Mouse (Mus musculus): Measurements from ENCODE around the gene 4921517D22Rik.

The 4921517D22Rik gene

GRCm38 (mm10) chr13:59661387-59661786, 32.5 kb downstream of the 4921517D22Rik start:
- CTCF ChIA-PET: no interaction called here

- CTCF ChIA-PET: no interaction called here
Observed at GRCm38 (mm10) chr13:59660371-59660770, 33.5 kb downstream of the 4921517D22Rik start.

- CTCF ChIA-PET: no interaction called here
Observed at GRCm38 (mm10) chr13:59657781-59658180, 36.1 kb downstream of the 4921517D22Rik start.

- CTCF ChIA-PET: interaction anchor here (0.6 kb wide), 1 partner anchor 11 kb away, joined by 4 read pairs; no protein-coding TSS in a partner anchor
Observed at GRCm38 (mm10) chr13:59656975-59657388, 36.9 kb downstream of the 4921517D22Rik start.

- CTCF ChIA-PET: interaction anchor here (0.6 kb wide), 2 partner anchors 10 to 135 kb away, joined by 4 to 6 read pairs; no protein-coding TSS in a partner anchor
Observed at GRCm38 (mm10) chr13:59656316-59656832, 37.5 kb downstream of the 4921517D22Rik start.

- CTCF ChIA-PET: interaction anchor here (0.6 kb wide), 2 partner anchors 21 to 135 kb away, joined by 4 to 6 read pairs; no protein-coding TSS in a partner anchor
Observed at GRCm38 (mm10) chr13:59655718-59656315, 38.1 kb downstream of the 4921517D22Rik start.

- CTCF ChIA-PET: no interaction called here
Observed at GRCm38 (mm10) chr13:59654465-59654864, 39.4 kb downstream of the 4921517D22Rik start.

GRCm38 (mm10) chr13:59653136-59653535, 40.8 kb downstream of the 4921517D22Rik start:
- CTCF ChIA-PET: interaction anchor here (0.5 kb wide), 1 partner anchor 135 kb away, joined by 3 read pairs; no protein-coding TSS in a partner anchor

- CTCF ChIA-PET: no interaction called here
Observed at GRCm38 (mm10) chr13:59652651-59653050, 41.3 kb downstream of the 4921517D22Rik start.

- CTCF ChIA-PET: no interaction called here
Observed at GRCm38 (mm10) chr13:59649781-59650180, 44.1 kb downstream of the 4921517D22Rik start.

- CTCF ChIA-PET: no interaction called here
Observed at GRCm38 (mm10) chr13:59648598-59648997, 45.3 kb downstream of the 4921517D22Rik start.

- CTCF ChIA-PET: interaction anchor here (0.9 kb wide), 1 partner anchor 13 kb away, joined by 3 read pairs; no protein-coding TSS in a partner anchor
Observed at GRCm38 (mm10) chr13:59647484-59647883, 46.4 kb downstream of the 4921517D22Rik start.

GRCm38 (mm10) chr13:59646674-59647244, 47.1 kb downstream of the 4921517D22Rik start:
- CTCF ChIA-PET: interaction anchor here (0.7 to 0.9 kb wide), 2 partner anchors 10 to 13 kb away, joined by 3 to 4 read pairs; no protein-coding TSS in a partner anchor

GRCm38 (mm10) chr13:59645491-59645890, 48.4 kb downstream of the 4921517D22Rik start:
- CTCF ChIA-PET: interaction anchor here (0.8 kb wide), 1 partner anchor 83 kb away, joined by 3 read pairs; no protein-coding TSS in a partner anchor

- CTCF ChIA-PET: no interaction called here
Observed at GRCm38 (mm10) chr13:59642818-59643217, 51.1 kb downstream of the 4921517D22Rik start.

GRCm38 (mm10) chr13:59640178-59640440, 53.8 kb downstream of the 4921517D22Rik start:
- CTCF ChIA-PET: no interaction called here

GRCm38 (mm10) chr13:59639368-59640177, 54.3 kb downstream of the 4921517D22Rik start:
- CTCF ChIA-PET: no interaction called here

- CTCF ChIA-PET: no interaction called here
Observed at GRCm38 (mm10) chr13:59637800-59638199, 56.1 kb downstream of the 4921517D22Rik start.
